ENCODE assay signal across 19 mouse cellular contexts in genomic region chr4:40820024-40820423, GRCm38 (mm10). TPM values are rescaled to one million over a fixed set of nuclear protein-coding genes. Genes with fewer than 3 reads are reported as not detected.
DNase-seq lines count a peak whose midpoint lies in the region; ATAC-seq and TF ChIP-seq lines count a peak whose summit lies in the region.
"Had no signal": no experiment of that assay in that cellular context is flagged by ENCODE, and none has a peak within 500 bp of the region (broad histone marks: within the 10 kb centered on the region; RNA-seq: fewer than 3 reads in every experiment).

No protein-coding gene starts in this region.

- no peak for TF ChIP-seq POLR2A in heart, adult 2 months (IDR thresholded peaks at IDR 0.05; ENCODE audit: insufficient read depth, low read depth, low read length)

- H3K27ac ChIP-seq in heart, adult 2 months, result peak overlapping the region; percentile 78
- H3K27ac ChIP-seq in brown adipose tissue, adult 24 weeks (replicated peaks; ENCODE audit: low read depth, low read length), result peak overlapping the region; percentile 75
- peak overlapping the region; percentile 80 for H3K27ac ChIP-seq in heart, embryonic 15.5 days
- no peak overlapping the region for H3K27ac ChIP-seq in liver, embryonic 15.5 days (replicated peaks)
- H3K27ac ChIP-seq in kidney, embryonic 14.5 days (ENCODE audit: low read depth, low read length), result no peak overlapping the region
- H3K27ac ChIP-seq: embryonic facial prominence, embryonic 13.5 days; macrophage; midbrain, embryonic 13.5 days; neural tube, embryonic 15.5 days had no signal

- H3K4me1 ChIP-seq in heart, adult 2 months (ENCODE audit: control insufficient read depth, insufficient read depth, low read length), result peaks cover 27% of the 10 kb centered on the region
- H3K4me1 ChIP-seq in brown adipose tissue, adult 24 weeks (ENCODE audit: control insufficient read depth, insufficient read depth, insufficient read length, low read length), result peaks cover 9% of the 10 kb centered on the region
- H3K4me1 ChIP-seq in heart, embryonic 15.5 days (replicated peaks), result peaks cover 79% of the 10 kb centered on the region
- peaks cover 63% of the 10 kb centered on the region for H3K4me1 ChIP-seq in liver, embryonic 15.5 days (replicated peaks)
- peaks cover 13% of the 10 kb centered on the region for H3K4me1 ChIP-seq in kidney, embryonic 14.5 days (ENCODE audit: control insufficient read depth, insufficient read depth, low read length)
- H3K4me1 ChIP-seq: neural tube, embryonic 15.5 days had no signal

- no peaks in the 10 kb centered on the region for H3K9me3 ChIP-seq in heart, embryonic 15.5 days (replicated peaks)
- H3K9me3 ChIP-seq in liver, embryonic 15.5 days (replicated peaks), result no peaks in the 10 kb centered on the region
- no peaks in the 10 kb centered on the region for H3K9me3 ChIP-seq in kidney, embryonic 14.5 days (ENCODE audit: control insufficient read depth, low read length)
- H3K9me3 ChIP-seq: embryonic facial prominence, embryonic 13.5 days; midbrain, embryonic 13.5 days; neural tube, embryonic 15.5 days had no signal

- H3K4me2 ChIP-seq in heart, embryonic 15.5 days, result no peak overlapping the region
- no peak overlapping the region for H3K4me2 ChIP-seq in liver, embryonic 15.5 days
- no peak overlapping the region for H3K4me2 ChIP-seq in kidney, embryonic 14.5 days (replicated peaks; ENCODE audit: low read depth, low read length)
- H3K4me2 ChIP-seq: embryonic facial prominence, embryonic 13.5 days; midbrain, embryonic 13.5 days; neural tube, embryonic 15.5 days had no signal

- no peak overlapping the region for H3K4me3 ChIP-seq in heart, adult 2 months
- H3K4me3 ChIP-seq in brown adipose tissue, adult 24 weeks (ENCODE audit: insufficient read depth, low read depth, low read length), result no peak overlapping the region
- H3K4me3 ChIP-seq in heart, embryonic 15.5 days, result no peak overlapping the region
- no peak overlapping the region for H3K4me3 ChIP-seq in liver, embryonic 15.5 days (replicated peaks)
- H3K4me3 ChIP-seq in kidney, embryonic 14.5 days (ENCODE audit: low read length), result no peak overlapping the region
- H3K4me3 ChIP-seq: embryonic facial prominence, embryonic 13.5 days; midbrain, embryonic 13.5 days; neural tube, embryonic 15.5 days had no signal

- WGBS in heart, adult 2 months, result 60% methylated on average over 4 of the region's 4 CpGs
- 47% methylated on average over 4 of the region's 4 CpGs for WGBS in heart, embryonic 15.5 days
- WGBS in liver, embryonic 15.5 days (ENCODE audit: insufficient replicate concordance), result 48% methylated on average over 4 of the region's 4 CpGs
- WGBS in kidney, embryonic 14.5 days, result 64% methylated on average over 4 of the region's 4 CpGs

- intact Hi-C loops in heart, adult 2 months (cut with DNase I), result loop anchor here (2.0 to 5.0 kb wide), 2 partner anchors 17 to 87 kb away; no protein-coding TSS in a partner anchor
- intact Hi-C loops in heart, postnatal 25 days (cut with DNase I), result loop anchor here (2.0 kb wide), 1 partner anchor 33 kb away; no protein-coding TSS in a partner anchor

- peaks cover 18% of the 10 kb centered on the region for H3K36me3 ChIP-seq in heart, adult 2 months (ENCODE audit: control insufficient read depth, insufficient read depth, low read length)
- peaks cover 41% of the 10 kb centered on the region for H3K36me3 ChIP-seq in heart, embryonic 15.5 days
- peaks cover 95% of the 10 kb centered on the region for H3K36me3 ChIP-seq in liver, embryonic 15.5 days (replicated peaks)
- H3K36me3 ChIP-seq in kidney, embryonic 14.5 days (ENCODE audit: control insufficient read depth, insufficient read depth, low read length), result peaks cover 33% of the 10 kb centered on the region; the same call in 1 of the 2 replicates
- H3K36me3 ChIP-seq: midbrain, embryonic 13.5 days had no signal

- no peak overlapping the region for H3K9ac ChIP-seq in heart, adult 2 months (ENCODE audit: low read depth, low read length)
- H3K9ac ChIP-seq in heart, embryonic 15.5 days, result no peak overlapping the region
- H3K9ac ChIP-seq in liver, embryonic 15.5 days, result no peak overlapping the region
- H3K9ac ChIP-seq in kidney, embryonic 14.5 days (ENCODE audit: low read depth, low read length), result no peak overlapping the region
- H3K9ac ChIP-seq: embryonic facial prominence, embryonic 13.5 days; midbrain, embryonic 13.5 days; neural tube, embryonic 15.5 days had no signal

- no peaks in the 10 kb centered on the region for H3K27me3 ChIP-seq in heart, adult 2 months (ENCODE audit: control insufficient read depth, insufficient read depth, low read length)
- no peaks in the 10 kb centered on the region for H3K27me3 ChIP-seq in heart, embryonic 15.5 days
- H3K27me3 ChIP-seq in liver, embryonic 15.5 days, result no peaks in the 10 kb centered on the region
- no peaks in the 10 kb centered on the region for H3K27me3 ChIP-seq in kidney, embryonic 14.5 days (ENCODE audit: control insufficient read depth, insufficient read depth, low read length)
- H3K27me3 ChIP-seq: embryonic facial prominence, embryonic 13.5 days; midbrain, embryonic 13.5 days; neural tube, embryonic 15.5 days had no signal

- H3K79me2 ChIP-seq in heart, adult 2 months (replicated peaks; ENCODE audit: control insufficient read depth, insufficient read depth, low read length), result no peaks in the 10 kb centered on the region

- ATAC-seq in heart, embryonic 15.5 days (replicated peaks; ENCODE audit: insufficient number of reproducible peaks, insufficient read depth, low FRiP score, low read depth), result peak; percentile 66; the same call in 1 of the 2 replicates
- peak; percentile 52; the same call in 1 of the 2 replicates for ATAC-seq in liver, embryonic 15.5 days (ENCODE audit: insufficient read depth)
- ATAC-seq in kidney, embryonic 14.5 days (ENCODE audit: low FRiP score, low TSS enrichment), result no peak
- ATAC-seq: midbrain, embryonic 13.5 days had no signal

- peak in 1 of 2 experiments; percentile 65 for DNase-seq in heart, adult 2 months
- no peak for DNase-seq in heart, postnatal 25 days (ENCODE audit: low spot score)
- DNase-seq in cerebellum, adult 11-12 months, result no peak
- no peak for DNase-seq in kidney, adult 8-10 months
- DNase-seq: adrenal gland, postnatal 14 days; cerebellum, adult 9-11 months; gastrocnemius, postnatal 25 days; kidney, adult 2 months; layer of hippocampus, postnatal 36 days; lung, adult 2 months; thymus, adult 2 months had no signal

- 0 out of 2 replicates have a peak, but pooled peaks have one; percentile 68 for TF ChIP-seq EP300 in heart, adult 2 months (IDR thresholded peaks at IDR 0.05; ENCODE audit: insufficient read depth, low read depth, low read length)

- TF ChIP-seq CTCF in heart, adult 2 months (IDR thresholded peaks at IDR 0.05), result no peak

RNA-seq across cellular contexts. Expression of gene B4galt1, which starts 33.8 kb away (rescaled TPM):
- total RNA-seq in heart, adult 2 months (2021), result 10 to 100 TPM; 68.7 to 69.7 TPM
- 42.6 and 57.4 TPM in 2 replicates for polyA plus RNA-seq in heart, adult 2 months (2012; rRNA removed)
- 10 to 100 TPM; 58.2 to 70.4 TPM for total RNA-seq in heart, postnatal 25 days (2021)
- 33.0 and 33.8 TPM in 2 replicates for polyA plus RNA-seq in brown adipose tissue, adult 24 weeks (2012; ENCODE audit: insufficient read depth, insufficient read length, missing spikeins)
- 53.7 and 59.5 TPM in 2 replicates for polyA plus RNA-seq in heart, embryonic 15.5 days (2015; fragmentation: Nextera tagmentation; extraction: Ambion mirVana)
- polyA plus RNA-seq in liver, embryonic 15.5 days (2015; fragmentation: Nextera tagmentation; extraction: Ambion mirVana), result 33.6 and 34.8 TPM in 2 replicates
- 36.0 and 45.8 TPM in 2 replicates for polyA plus RNA-seq in kidney, embryonic 14.5 days (2014; fragmentation: Nextera tagmentation; extraction: Ambion mirVana)

Comparison
In these comparisons a context has a peak if more than half of its experiments do, and no peak if none do; other contexts are left out.
1. H3K27ac ChIP-seq: peak in heart, adult 2 months (single experiment), brown adipose tissue, adult 24 weeks (single experiment) and heart, embryonic 15.5 days (single experiment); none in liver, embryonic 15.5 days (single experiment) and kidney, embryonic 14.5 days (single experiment).